Mouse (Mus musculus): ENCODE results near the gene Itga9. TPM values are rescaled to one million over a fixed set of nuclear protein-coding genes. Genes with fewer than 3 reads are reported as not detected.
A peak's percentile ranks its signal among the peaks of the same experiment; 100 is the strongest.

Gene Itga9
- 2.8 and 3.1 TPM in 2 replicates for polyA plus RNA-seq (2015; fragmentation: Nextera tagmentation; extraction: Ambion mirVana)

GRCm38 (mm10) chr9:118606148-118606816, at the start of gene Itga9:
Gene Itga9, plus strand, starts transcription at chr9:118606690.
- Histone ChIP-seq H3K4me1 (replicated peaks) (peaks cover 16% of the 10 kb centered on the region), H3K27me3 (peaks cover 28% of the 10 kb centered on the region; the same call in 1 of the 2 replicates), H3K36me3 (no peaks in the 10 kb centered on the region), H3K9me3 (no peaks in the 10 kb centered on the region), H3K4me2 (peak within 1 kb of the TSS; percentile 90), H3K27ac (replicated peaks) (no peak within 1 kb of the TSS), H3K4me3 (peak within 1 kb of the TSS; percentile 66), H3K9ac (peak within 1 kb of the TSS; percentile 68)
- ATAC-seq (ENCODE audit: low FRiP score, low read depth): peak; percentile 85
- 18% methylated on average over 22 of the region's 42 CpGs for WGBS

- no peak for ATAC-seq (ENCODE audit: low FRiP score, low read depth)
These were observed 49.3 kb upstream of the Itga9 start for GRCm38 (mm10) chr9:118556951-118557780.

GRCm38 (mm10) chr9:118563356-118563755, 43.1 kb upstream of the Itga9 start:
- no peak for ATAC-seq (ENCODE audit: low FRiP score, low read depth)
- H3K4me2 ChIP-seq: no peak overlapping the region
- H3K4me3 ChIP-seq: no peak overlapping the region
- H3K36me3 ChIP-seq: peaks cover 86% of the 10 kb centered on the region
- no peaks in the 10 kb centered on the region for H3K4me1 ChIP-seq (replicated peaks)
- H3K27ac ChIP-seq (replicated peaks): no peak overlapping the region
- no peaks in the 10 kb centered on the region for H3K9me3 ChIP-seq
- WGBS: 97% methylated on average over 11 of the region's 11 CpGs
- H3K9ac ChIP-seq: no peak overlapping the region
- H3K27me3 ChIP-seq: no peaks in the 10 kb centered on the region

More at GRCm38 (mm10) chr9:118556951-118557780, 49.3 kb upstream of the Itga9 start:
- H3K9me3 ChIP-seq: no peaks in the 10 kb centered on the region
- H3K9ac ChIP-seq: no peak overlapping the region
- peaks cover 70% of the 10 kb centered on the region for H3K36me3 ChIP-seq
- no peaks in the 10 kb centered on the region for H3K27me3 ChIP-seq
- H3K27ac ChIP-seq (replicated peaks): peak overlapping the region; percentile 43; the same call in 1 of the 2 replicates
- H3K4me2 ChIP-seq: no peak overlapping the region
- 75% methylated on average over 24 of the region's 24 CpGs for WGBS
- H3K4me3 ChIP-seq: no peak overlapping the region
- H3K4me1 ChIP-seq (replicated peaks): no peaks in the 10 kb centered on the region

- peaks cover 82% of the 10 kb centered on the region for H3K36me3 ChIP-seq
These were observed 42.6 kb upstream of the Itga9 start for GRCm38 (mm10) chr9:118563866-118564265.

GRCm38 (mm10) chr9:118564696-118565095, 41.8 kb upstream of the Itga9 start:
- H3K9ac ChIP-seq: no peak overlapping the region
- H3K36me3 ChIP-seq: peaks cover 82% of the 10 kb centered on the region
- WGBS: 93% methylated on average over 16 of the region's 16 CpGs
- H3K9me3 ChIP-seq: no peaks in the 10 kb centered on the region
- H3K27ac ChIP-seq (replicated peaks): no peak overlapping the region
- no peaks in the 10 kb centered on the region for H3K27me3 ChIP-seq
- H3K4me3 ChIP-seq: no peak overlapping the region
- ATAC-seq (ENCODE audit: low FRiP score, low read depth): no peak
- H3K4me2 ChIP-seq: no peak overlapping the region
- H3K4me1 ChIP-seq (replicated peaks): no peaks in the 10 kb centered on the region

More at GRCm38 (mm10) chr9:118563866-118564265, 42.6 kb upstream of the Itga9 start:
- WGBS: 96% methylated on average over 7 of the region's 7 CpGs
- no peak overlapping the region for H3K4me3 ChIP-seq
- no peaks in the 10 kb centered on the region for H3K4me1 ChIP-seq (replicated peaks)
- no peak for ATAC-seq (ENCODE audit: low FRiP score, low read depth)
- no peak overlapping the region for H3K9ac ChIP-seq
- H3K27me3 ChIP-seq: no peaks in the 10 kb centered on the region
- H3K27ac ChIP-seq (replicated peaks): no peak overlapping the region
- no peak overlapping the region for H3K4me2 ChIP-seq
- no peaks in the 10 kb centered on the region for H3K9me3 ChIP-seq

GRCm38 (mm10) chr9:118569328-118569727, 37.2 kb upstream of the Itga9 start:
- WGBS: 76% methylated on average over 6 of the region's 6 CpGs
- Histone ChIP-seq H3K36me3 (peaks cover 55% of the 10 kb centered on the region), H3K4me1 (replicated peaks) (no peaks in the 10 kb centered on the region), H3K27ac (replicated peaks) (no peak overlapping the region), H3K4me3 (no peak overlapping the region), H3K27me3 (no peaks in the 10 kb centered on the region), H3K9me3 (no peaks in the 10 kb centered on the region), H3K4me2 (no peak overlapping the region), H3K9ac (no peak overlapping the region)
- no peak for ATAC-seq (ENCODE audit: low FRiP score, low read depth)

- 77% methylated on average over 4 of the region's 4 CpGs for WGBS
- Histone ChIP-seq H3K4me1 (replicated peaks) (no peaks in the 10 kb centered on the region), H3K4me2 (no peak overlapping the region), H3K9me3 (no peaks in the 10 kb centered on the region), H3K36me3 (peaks cover 50% of the 10 kb centered on the region), H3K9ac (no peak overlapping the region), H3K27me3 (no peaks in the 10 kb centered on the region), H3K4me3 (no peak overlapping the region), H3K27ac (replicated peaks) (no peak overlapping the region)
- ATAC-seq (ENCODE audit: low FRiP score, low read depth): no peak
These were observed 35.6 kb upstream of the Itga9 start for GRCm38 (mm10) chr9:118570865-118571264.

- no peak overlapping the region for H3K9ac ChIP-seq
- H3K36me3 ChIP-seq: peaks cover 49% of the 10 kb centered on the region
- H3K27me3 ChIP-seq: no peaks in the 10 kb centered on the region
- WGBS: 86% methylated on average over 4 of the region's 4 CpGs
- no peak for ATAC-seq (ENCODE audit: low FRiP score, low read depth)
- H3K9me3 ChIP-seq: no peaks in the 10 kb centered on the region
- no peak overlapping the region for H3K4me3 ChIP-seq
- no peaks in the 10 kb centered on the region for H3K4me1 ChIP-seq (replicated peaks)
- no peak overlapping the region for H3K27ac ChIP-seq (replicated peaks)
- no peak overlapping the region for H3K4me2 ChIP-seq
These were observed 34.8 kb upstream of the Itga9 start for GRCm38 (mm10) chr9:118571701-118572100.

- Histone ChIP-seq H3K4me3 (no peak overlapping the region), H3K36me3 (peaks cover 41% of the 10 kb centered on the region), H3K4me1 (replicated peaks) (no peaks in the 10 kb centered on the region), H3K27me3 (no peaks in the 10 kb centered on the region), H3K9me3 (no peaks in the 10 kb centered on the region), H3K27ac (replicated peaks) (no peak overlapping the region), H3K4me2 (no peak overlapping the region), H3K9ac (no peak overlapping the region)
- ATAC-seq (ENCODE audit: low FRiP score, low read depth): no peak
- 96% methylated on average over 5 of the region's 5 CpGs for WGBS
These were observed 31.6 kb upstream of the Itga9 start for GRCm38 (mm10) chr9:118574911-118575310.

GRCm38 (mm10) chr9:118580371-118580770, 26.1 kb upstream of the Itga9 start:
- H3K27me3 ChIP-seq: no peaks in the 10 kb centered on the region
- WGBS: 65% methylated on average over 6 of the region's 6 CpGs
- H3K4me3 ChIP-seq: no peak overlapping the region
- H3K27ac ChIP-seq (replicated peaks): no peak overlapping the region
- H3K4me2 ChIP-seq: no peak overlapping the region
- H3K36me3 ChIP-seq: peaks cover 24% of the 10 kb centered on the region
- H3K9me3 ChIP-seq: no peaks in the 10 kb centered on the region
- ATAC-seq (ENCODE audit: low FRiP score, low read depth): no peak
- H3K4me1 ChIP-seq (replicated peaks): peaks cover 4% of the 10 kb centered on the region; the same call in 1 of the 2 replicates
- no peak overlapping the region for H3K9ac ChIP-seq

- no peaks in the 10 kb centered on the region for H3K27me3 ChIP-seq
- no peaks in the 10 kb centered on the region for H3K9me3 ChIP-seq
- 85% methylated on average over 6 of the region's 6 CpGs for WGBS
- no peak overlapping the region for H3K27ac ChIP-seq (replicated peaks)
- H3K9ac ChIP-seq: no peak overlapping the region
- no peak for ATAC-seq (ENCODE audit: low FRiP score, low read depth)
- no peak overlapping the region for H3K4me3 ChIP-seq
- no peak overlapping the region for H3K4me2 ChIP-seq
- peaks cover 8% of the 10 kb centered on the region for H3K36me3 ChIP-seq
- H3K4me1 ChIP-seq (replicated peaks): peaks cover 4% of the 10 kb centered on the region; the same call in 1 of the 2 replicates
These were observed 23.7 kb upstream of the Itga9 start for GRCm38 (mm10) chr9:118582757-118583156.

GRCm38 (mm10) chr9:118584838-118585237, 21.7 kb upstream of the Itga9 start:
- Histone ChIP-seq H3K9ac (no peak overlapping the region), H3K4me2 (no peak overlapping the region), H3K4me3 (no peak overlapping the region), H3K27ac (replicated peaks) (no peak overlapping the region), H3K9me3 (no peaks in the 10 kb centered on the region), H3K27me3 (no peaks in the 10 kb centered on the region), H3K4me1 (replicated peaks) (peaks cover 6% of the 10 kb centered on the region; the same call in 1 of the 2 replicates), H3K36me3 (peaks cover 3% of the 10 kb centered on the region; the same call in 1 of the 2 replicates)
- 91% methylated on average over 1 of the region's 1 CpGs for WGBS
- ATAC-seq (ENCODE audit: low FRiP score, low read depth): no peak
